Mouse (Mus musculus): ENCODE measurements around the gene Zdhhc18.

DNA sequence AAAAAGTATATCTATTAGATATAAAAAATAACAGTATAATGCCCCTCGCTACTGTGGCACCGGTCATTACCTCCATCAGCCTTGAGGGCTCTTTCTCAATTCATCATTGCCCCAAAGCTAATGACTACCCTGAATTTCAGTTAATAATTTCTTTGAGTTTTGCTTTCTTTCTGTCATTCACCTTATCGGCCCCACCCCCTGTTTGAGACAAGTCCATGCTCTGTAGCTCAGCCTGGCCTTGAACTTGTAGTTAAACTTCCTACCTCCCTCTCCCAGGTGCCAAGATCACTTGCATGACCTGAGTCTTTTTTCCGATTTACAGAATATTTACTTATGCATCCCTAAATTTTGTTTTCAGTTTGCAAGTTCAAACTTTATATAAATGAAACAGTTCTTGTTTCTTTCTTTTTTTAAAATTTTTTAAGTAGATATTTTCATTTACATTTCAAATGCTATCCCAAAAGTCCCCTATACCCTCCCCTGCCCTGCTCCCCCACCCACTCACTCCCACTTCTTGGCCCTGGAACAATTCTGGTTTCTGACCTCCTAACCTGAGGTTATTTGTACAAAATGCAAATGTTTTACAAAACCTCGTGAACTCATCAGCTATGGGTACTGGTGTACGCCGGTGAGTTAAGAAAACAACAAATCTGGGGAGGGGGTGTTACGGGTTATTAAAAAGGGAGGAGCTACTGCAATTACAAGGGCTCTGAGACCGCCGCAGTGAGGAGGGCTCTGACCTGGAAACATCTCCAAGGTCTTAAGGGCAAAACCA, 80.5 kb downstream of the Zdhhc18 start:
- TF ChIP-seq CTCF (IDR thresholded peaks at IDR 0.05), result no peak
- no peak for TF ChIP-seq EP300 (IDR thresholded peaks at IDR 0.05)
